Mouse (Mus musculus) myocyte (in vitro differentiated cells): ENCODE data around the gene Arntl2.

Experiments
- CEBPB ChIP-seq: IDR thresholded peaks from 2 replicates; pipeline ENCODE4 v1.6.1; 2011; ENCODE audit warnings: mild to moderate bottlenecking, moderate library complexity; ENCODE audit not compliant: poor library complexity, insufficient read depth, severe bottlenecking
- E2F4 ChIP-seq: IDR thresholded peaks from one replicate; pipeline ENCODE4 v1.6.1; 2011; ENCODE audit warnings: mild to moderate bottlenecking, control low read depth, moderate library complexity; ENCODE audit not compliant: insufficient read depth
- MAX ChIP-seq: IDR thresholded peaks from one replicate; pipeline ENCODE4 v1.6.1; 2011; ENCODE audit warnings: low read depth, mild to moderate bottlenecking, control low read depth
- MYOD1 ChIP-seq, 3 experiments: IDR thresholded peaks; one replicate each; pipeline ENCODE4 v1.6.1; 2011; ENCODE audit warnings: control low read depth in 2 of 3, low read depth in 2 of 3, mild to moderate bottlenecking in 2 of 3, moderate library complexity in 1 of 3; ENCODE audit not compliant: insufficient read length in 2 of 3, control insufficient read depth in 1 of 3
- MYOG ChIP-seq, 3 experiments: IDR thresholded peaks; one replicate each; pipeline ENCODE4 v1.6.1; 2011; ENCODE audit warnings: control low read depth in 2 of 3, low read depth in 2 of 3, mild to moderate bottlenecking in 2 of 3; ENCODE audit not compliant: insufficient read length in 2 of 3, control insufficient read depth in 1 of 3, insufficient read depth in 1 of 3
- POLR2A ChIP-seq: IDR thresholded peaks from one replicate; pipeline ENCODE4 v1.6.1; 2011; ENCODE audit warnings: low read depth, mild to moderate bottlenecking, control low read depth, moderate library complexity; ENCODE audit not compliant: insufficient read length
- POLR2AphosphoS2 ChIP-seq: IDR thresholded peaks from one replicate; pipeline ENCODE4 v1.6.1; 2011; ENCODE audit warnings: low read depth, control low read depth; ENCODE audit not compliant: insufficient read length
- REST ChIP-seq: IDR thresholded peaks from one replicate; pipeline ENCODE4 v1.6.1; 2011; ENCODE audit warnings: mild to moderate bottlenecking, control low read depth, moderate library complexity; ENCODE audit not compliant: insufficient read depth, insufficient read length
- SRF ChIP-seq: IDR thresholded peaks from one replicate; pipeline ENCODE4 v1.6.1; 2011; ENCODE audit warnings: low read depth; ENCODE audit not compliant: control insufficient read depth, insufficient read length
- TCF12 ChIP-seq: IDR thresholded peaks from one replicate; pipeline ENCODE4 v1.6.1; 2011; ENCODE audit warnings: mild to moderate bottlenecking, control low read depth; ENCODE audit not compliant: poor library complexity, insufficient read depth, severe bottlenecking
- TCF3 ChIP-seq: IDR thresholded peaks from one replicate; pipeline ENCODE4 v1.6.1; 2011; ENCODE audit warnings: low read depth, control low read depth; ENCODE audit not compliant: insufficient read length
- USF1 ChIP-seq: IDR thresholded peaks from one replicate; pipeline ENCODE4 v1.6.1; 2011; ENCODE audit warnings: low read depth, mild to moderate bottlenecking, control low read depth, moderate library complexity

DNA sequence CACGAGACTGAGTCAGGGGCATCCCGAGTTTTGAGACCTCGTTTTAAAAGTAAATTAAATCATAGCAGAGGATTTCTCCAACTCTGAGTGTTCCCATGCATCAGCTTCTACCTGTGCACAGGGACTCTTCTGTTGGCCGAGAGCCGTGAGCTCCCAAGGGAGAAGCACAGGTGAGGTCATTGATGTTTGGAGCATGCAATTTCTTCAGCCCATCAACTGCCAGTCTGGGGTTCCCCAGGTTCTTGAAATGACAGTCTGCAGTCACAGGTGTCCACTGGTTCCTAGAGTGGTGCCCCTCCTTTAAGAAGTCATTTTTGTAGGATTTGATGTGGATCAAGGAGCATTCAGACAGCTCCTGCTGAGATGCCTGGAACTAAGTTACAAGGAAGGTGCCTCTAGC, 25.0 kb upstream of the Arntl2 start:
- TF ChIP-seq SRF = no peak
- no peak for TF ChIP-seq POLR2A
- no peak for TF ChIP-seq TCF12
- no peak for TF ChIP-seq CEBPB
- TF ChIP-seq E2F4 = no peak
- no peak for TF ChIP-seq TCF3
- no peak for TF ChIP-seq REST
- TF ChIP-seq POLR2AphosphoS2 = no peak
- no peak for TF ChIP-seq MYOG (IDR thresholded peaks at IDR 0.05; ENCODE audit: control insufficient read depth in 1 of 3, insufficient read depth in 1 of 3, insufficient read length in 2 of 3, low read depth in 2 of 3)
- TF ChIP-seq USF1 = no peak
- no peak for TF ChIP-seq MAX
- TF ChIP-seq MYOD1 (IDR thresholded peaks at IDR 0.05; ENCODE audit: control insufficient read depth in 1 of 3, insufficient read length in 2 of 3, low read depth in 2 of 3) = no peak
